ENCODE assay signal across 7 mouse cellular contexts in the genomic region with DNA sequence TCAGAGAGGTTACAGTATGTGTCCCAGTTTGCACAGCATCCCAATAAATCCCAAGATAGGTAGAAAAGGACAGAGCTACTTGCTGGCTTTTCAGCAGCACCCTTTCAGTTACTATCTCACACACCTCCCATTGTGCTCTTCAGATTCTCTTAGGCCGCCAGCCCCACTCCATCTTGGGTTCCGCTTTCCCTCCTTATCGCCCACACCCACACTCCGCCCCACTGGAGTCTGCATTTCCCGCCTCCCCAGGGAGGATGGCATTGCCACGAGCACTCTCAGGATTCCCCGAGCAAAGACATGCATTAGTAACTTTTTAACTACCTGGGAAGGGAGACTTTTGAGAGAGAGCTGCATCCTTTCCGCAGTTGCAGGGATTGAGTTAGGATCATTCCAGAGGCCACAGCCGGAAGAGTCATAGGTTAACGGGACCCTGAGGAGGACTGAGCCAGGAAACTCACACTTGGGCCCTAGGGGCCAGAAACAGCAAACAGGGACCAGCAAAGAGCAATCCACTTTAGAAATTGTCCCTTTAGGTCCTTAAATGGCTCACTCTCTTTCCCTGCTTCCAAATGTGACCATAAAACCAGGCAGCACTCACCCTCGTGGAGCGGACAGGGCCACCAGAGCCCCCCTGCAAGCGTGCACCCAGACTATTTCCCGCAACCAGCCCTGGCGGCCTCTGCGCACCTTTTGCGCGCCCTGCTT. TPM values are rescaled to one million over a fixed set of nuclear protein-coding genes. Genes with fewer than 3 reads are reported as not detected.
DNase-seq lines count a peak whose midpoint lies in the region; ATAC-seq and TF ChIP-seq lines count a peak whose summit lies in the region.

No protein-coding gene starts in this region.

- H3K27me3 ChIP-seq in forebrain, embryonic 16.5 days (replicated peaks; ENCODE audit: control insufficient read depth, insufficient read depth, low read length), result peaks cover 64% of the 10 kb centered on the region
- H3K27me3 ChIP-seq in limb, embryonic 14.5 days (ENCODE audit: control insufficient read depth, insufficient read depth, low read length), result peaks cover 40% of the 10 kb centered on the region

- no peak for DNase-seq in lung, adult 2 months
- no peak for DNase-seq in lung, adult 18-20 months
- DNase-seq in limb, embryonic 14.5 days (ENCODE audit: low spot score), result no peak
- DNase-seq in spleen, adult 18-20 months, result no peak
- DNase-seq in lung, postnatal 14 days, result no peak

- WGBS in lung, adult 2 months, result 9% methylated on average over 18 of the region's 18 CpGs
- 5% methylated on average over 18 of the region's 18 CpGs for WGBS in forebrain, embryonic 16.5 days
- whole genome bisulfite sequencing in limb, embryonic 14.5 days, result 7% methylated on average over 17 of the region's 18 CpGs
- WGBS in olfactory bulb, adult 2 months, result 10% methylated on average over 18 of the region's 18 CpGs

- peak overlapping the region; percentile 55 for H3K4me2 ChIP-seq in forebrain, embryonic 16.5 days (ENCODE audit: low read length)
- H3K4me2 ChIP-seq in limb, embryonic 14.5 days (replicated peaks; ENCODE audit: low read depth, low read length, severe bottlenecking), result peak overlapping the region; percentile 94

- peak overlapping the region; percentile 42 for H3K4me3 ChIP-seq in lung, adult 2 months (replicated peaks; ENCODE audit: extremely low read depth, low read depth, low read length)
- peak overlapping the region; percentile 34 for H3K4me3 ChIP-seq in forebrain, embryonic 16.5 days (replicated peaks; ENCODE audit: low read length)
- peak overlapping the region; percentile 48 for H3K4me3 ChIP-seq in limb, embryonic 14.5 days (replicated peaks; ENCODE audit: low read length)
- peak overlapping the region; percentile 21; the same call in 1 of the 2 replicates for H3K4me3 ChIP-seq in olfactory bulb, adult 2 months (ENCODE audit: insufficient read depth, low read depth, low read length)

- no peak overlapping the region for H3K9ac ChIP-seq in forebrain, embryonic 16.5 days (replicated peaks; ENCODE audit: low read depth, low read length)
- H3K9ac ChIP-seq in limb, embryonic 14.5 days (ENCODE audit: low read depth, low read length, severe bottlenecking), result peak overlapping the region; percentile 51

- no peak overlapping the region for H3K27ac ChIP-seq in forebrain, embryonic 16.5 days (ENCODE audit: low read length)
- H3K27ac ChIP-seq in limb, embryonic 14.5 days (replicated peaks; ENCODE audit: low read depth, low read length), result no peak overlapping the region
- no peak overlapping the region for H3K27ac ChIP-seq in olfactory bulb, adult 2 months (ENCODE audit: insufficient read depth, low read depth, low read length)

- H3K9me3 ChIP-seq in forebrain, embryonic 16.5 days (ENCODE audit: control insufficient read depth, low read length), result no peaks in the 10 kb centered on the region
- no peaks in the 10 kb centered on the region for H3K9me3 ChIP-seq in limb, embryonic 14.5 days (ENCODE audit: control insufficient read depth, low read length)

- ATAC-seq in forebrain, embryonic 16.5 days, result no peak
- no peak for ATAC-seq in limb, embryonic 14.5 days (ENCODE audit: low FRiP score, low read depth)

- H3K36me3 ChIP-seq in forebrain, embryonic 16.5 days (ENCODE audit: control insufficient read depth, insufficient read depth), result no peaks in the 10 kb centered on the region
- no peaks in the 10 kb centered on the region for H3K36me3 ChIP-seq in limb, embryonic 14.5 days (ENCODE audit: control insufficient read depth, insufficient read depth, low read length)

- TF ChIP-seq CTCF in lung, adult 2 months (IDR thresholded peaks at IDR 0.05; ENCODE audit: insufficient read depth, low read length), result no peak
- no peak for TF ChIP-seq CTCF in olfactory bulb, adult 2 months (IDR thresholded peaks at IDR 0.05; ENCODE audit: insufficient read depth, low read depth, low read length)

- no peak for TF ChIP-seq POLR2A in lung, adult 2 months (IDR thresholded peaks at IDR 0.05; ENCODE audit: borderline replicate concordance, extremely low read depth, low read depth, low read length)
- TF ChIP-seq POLR2A in limb, embryonic 14.5 days (IDR thresholded peaks at IDR 0.05; ENCODE audit: borderline replicate concordance, extremely low read depth, insufficient read depth, insufficient read length), result no peak
- no peak for TF ChIP-seq POLR2A in olfactory bulb, adult 2 months (IDR thresholded peaks at IDR 0.05; ENCODE audit: insufficient read depth, low read depth, low read length)

- H3K4me1 ChIP-seq in lung, adult 2 months (ENCODE audit: control insufficient read depth, insufficient read depth, low read length), result no peaks in the 10 kb centered on the region
- peaks cover 17% of the 10 kb centered on the region for H3K4me1 ChIP-seq in forebrain, embryonic 16.5 days (replicated peaks; ENCODE audit: control insufficient read depth, insufficient read depth, low read length)
- H3K4me1 ChIP-seq in limb, embryonic 14.5 days (ENCODE audit: control insufficient read depth, insufficient read depth, low read length), result peaks cover 19% of the 10 kb centered on the region
- peaks cover 19% of the 10 kb centered on the region for H3K4me1 ChIP-seq in olfactory bulb, adult 2 months (ENCODE audit: control insufficient read depth, insufficient read depth, low read length)

RNA-seq across cellular contexts. Expression of a gene that starts 1.4 kb away (rescaled TPM):
- 24.7 and 25.3 TPM in 2 replicates for polyA plus RNA-seq in lung, adult 2 months (2012; rRNA removed)
- 0.98 and 1.4 TPM in 2 replicates for polyA plus RNA-seq in forebrain, embryonic 16.5 days (2015; fragmentation: Nextera tagmentation; extraction: Ambion mirVana)
- polyA plus RNA-seq in limb, embryonic 14.5 days (2012; rRNA removed), result 7.0 and 10.2 TPM in 2 replicates
- 5.5 and 6.4 TPM in 2 replicates for polyA plus RNA-seq in limb, embryonic 14.5 days (2014; fragmentation: Nextera tagmentation; extraction: Ambion mirVana)
- not detected in 2 replicates for polyA plus RNA-seq in olfactory bulb, adult 2 months (2012; ENCODE audit: insufficient read depth, insufficient read length, low replicate concordance, missing spikeins)
